Mouse (Mus musculus): ENCODE data around the gene Foxred2. TPM values are rescaled to one million over a fixed set of nuclear protein-coding genes. Genes with fewer than 3 reads are reported as not detected.

The Foxred2 gene
- total and polyA plus RNA-seq, 3 experiments: 0.39 to 0.96 (median 0.84) TPM

GRCm38 (mm10) chr15:77938516-77938915 lies 18.0 kb downstream of the Foxred2 start:
- DNase-seq: no peak
- Histone ChIP-seq H3K27ac (no peak overlapping the region), H3K9ac (ENCODE audit: low read depth, low read length) (no peak overlapping the region), H3K27me3 (ENCODE audit: control insufficient read depth, insufficient read depth, low read length) (no peaks in the 10 kb centered on the region), H3K79me2 (replicated peaks; ENCODE audit: control insufficient read depth, insufficient read depth, low read length) (no peaks in the 10 kb centered on the region), H3K4me1 (ENCODE audit: control insufficient read depth, insufficient read depth, low read length) (peaks cover 3% of the 10 kb centered on the region), H3K4me3 (no peak overlapping the region), H3K36me3 (ENCODE audit: control insufficient read depth, insufficient read depth, low read length) (no peaks in the 10 kb centered on the region)
- intact Hi-C loops (cut with DNase I): loop anchor here (10.0 kb wide), 1 partner anchor 176 kb away; no protein-coding TSS in a partner anchor
- 69% methylated on average over 5 of the region's 5 CpGs for WGBS
- TF ChIP-seq POLR2A (IDR thresholded peaks at IDR 0.05; ENCODE audit: insufficient read depth, low read depth, low read length) (no peak), CTCF (IDR thresholded peaks at IDR 0.05) (no peak), EP300 (IDR thresholded peaks at IDR 0.05; ENCODE audit: insufficient read depth, low read depth, low read length) (no peak)

- peaks cover 10% of the 10 kb centered on the region for H3K4me1 ChIP-seq (ENCODE audit: control insufficient read depth, insufficient read depth, low read length)
- no peaks in the 10 kb centered on the region for H3K27me3 ChIP-seq (ENCODE audit: control insufficient read depth, insufficient read depth, low read length)
- TF ChIP-seq EP300 (IDR thresholded peaks at IDR 0.05; ENCODE audit: insufficient read depth, low read depth, low read length) (no peak), CTCF (IDR thresholded peaks at IDR 0.05) (no peak), POLR2A (IDR thresholded peaks at IDR 0.05; ENCODE audit: insufficient read depth, low read depth, low read length) (no peak)
- H3K4me3 ChIP-seq: no peak overlapping the region
- H3K79me2 ChIP-seq (replicated peaks; ENCODE audit: control insufficient read depth, insufficient read depth, low read length): no peaks in the 10 kb centered on the region
- intact Hi-C loops (cut with DNase I): loop anchor here (2.0 to 10.0 kb wide), 2 partner anchors 21 to 179 kb away; partner anchors contain the start of gene Foxred2
- no peak for DNase-seq
- H3K27ac ChIP-seq: no peak overlapping the region
- WGBS: 81% methylated on average over 14 of the region's 14 CpGs
- H3K36me3 ChIP-seq (ENCODE audit: control insufficient read depth, insufficient read depth, low read length): no peaks in the 10 kb centered on the region
- no peak overlapping the region for H3K9ac ChIP-seq (ENCODE audit: low read depth, low read length)
These were observed 20.7 kb downstream of the Foxred2 start for GRCm38 (mm10) chr15:77935673-77936375.

DNA sequence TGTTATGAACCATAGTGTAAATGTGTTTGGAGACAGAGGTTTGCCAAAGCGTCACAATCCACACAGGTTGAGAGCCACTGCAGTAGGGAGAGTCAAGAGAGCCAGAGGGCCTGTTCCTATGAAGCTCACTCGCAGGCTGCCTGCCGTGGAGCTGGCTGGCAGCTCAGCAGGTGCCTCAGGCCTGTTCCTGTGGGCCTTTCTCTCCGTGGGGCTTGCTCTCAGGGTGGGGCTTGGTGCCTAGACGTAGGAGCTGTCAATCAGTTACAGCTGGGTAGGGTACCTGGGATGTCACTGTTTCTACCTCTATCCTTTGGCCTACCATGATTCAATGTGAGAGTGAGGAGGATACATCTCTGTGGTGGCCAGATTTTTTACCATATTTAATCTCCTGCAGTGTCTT lies 21.6 kb downstream of the Foxred2 start:
- Histone ChIP-seq H3K27ac (no peak overlapping the region), H3K4me3 (no peak overlapping the region), H3K27me3 (ENCODE audit: control insufficient read depth, insufficient read depth, low read length) (no peaks in the 10 kb centered on the region), H3K4me1 (ENCODE audit: control insufficient read depth, insufficient read depth, low read length) (peaks cover 10% of the 10 kb centered on the region), H3K36me3 (ENCODE audit: control insufficient read depth, insufficient read depth, low read length) (no peaks in the 10 kb centered on the region), H3K9ac (ENCODE audit: low read depth, low read length) (no peak overlapping the region), H3K79me2 (replicated peaks; ENCODE audit: control insufficient read depth, insufficient read depth, low read length) (no peaks in the 10 kb centered on the region)
- 75% methylated on average over 5 of the region's 5 CpGs for WGBS
- TF ChIP-seq EP300 (IDR thresholded peaks at IDR 0.05; ENCODE audit: insufficient read depth, low read depth, low read length) (no peak), CTCF (IDR thresholded peaks at IDR 0.05) (no peak), POLR2A (IDR thresholded peaks at IDR 0.05; ENCODE audit: insufficient read depth, low read depth, low read length) (no peak)
- intact Hi-C loops (cut with DNase I): loop anchor here (2.0 to 10.0 kb wide), 3 partner anchors 22 to 237 kb away; partner anchors contain the start of genes Foxred2 and Ift27
- no peak for DNase-seq

GRCm38 (mm10) chr15:77934326-77934725 lies 22.2 kb downstream of the Foxred2 start:
- peak; percentile 39 to 58 for DNase-seq
- TF ChIP-seq POLR2A (IDR thresholded peaks at IDR 0.05; ENCODE audit: insufficient read depth, low read depth, low read length) (no peak), CTCF (IDR thresholded peaks at IDR 0.05) (no peak), EP300 (IDR thresholded peaks at IDR 0.05; ENCODE audit: insufficient read depth, low read depth, low read length) (no peak)
- Histone ChIP-seq H3K4me3 (no peak overlapping the region), H3K4me1 (ENCODE audit: control insufficient read depth, insufficient read depth, low read length) (peaks cover 10% of the 10 kb centered on the region), H3K27ac (no peak overlapping the region), H3K27me3 (ENCODE audit: control insufficient read depth, insufficient read depth, low read length) (no peaks in the 10 kb centered on the region), H3K79me2 (replicated peaks; ENCODE audit: control insufficient read depth, insufficient read depth, low read length) (no peaks in the 10 kb centered on the region), H3K36me3 (ENCODE audit: control insufficient read depth, insufficient read depth, low read length) (no peaks in the 10 kb centered on the region), H3K9ac (ENCODE audit: low read depth, low read length) (no peak overlapping the region)
- intact Hi-C loops (cut with DNase I): loop anchor here (2.0 to 10.0 kb wide), 3 partner anchors 22 to 238 kb away; partner anchors contain the start of genes Foxred2 and Ift27
- 61% methylated on average over 11 of the region's 11 CpGs for WGBS

DNA sequence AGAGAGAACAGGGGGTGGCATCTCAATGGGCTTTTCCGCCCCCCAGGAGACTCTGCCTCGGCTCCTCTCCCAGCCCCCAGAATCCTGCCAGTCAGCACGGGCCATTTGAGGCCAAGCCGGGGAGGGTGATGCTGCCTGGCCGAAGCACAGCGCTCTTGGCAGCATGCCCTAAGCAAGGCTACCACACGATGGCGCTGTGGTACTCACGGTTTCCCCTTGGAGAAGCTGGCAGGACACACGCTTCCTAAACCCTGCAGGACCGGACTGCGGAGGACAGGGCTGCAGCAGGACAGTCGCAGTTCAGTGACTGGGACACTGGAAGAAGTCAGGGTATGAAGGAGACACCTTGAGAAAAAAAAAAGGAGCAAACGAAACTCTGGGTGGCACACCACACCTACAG lies 22.8 kb downstream of the Foxred2 start:
- Histone ChIP-seq H3K79me2 (replicated peaks; ENCODE audit: control insufficient read depth, insufficient read depth, low read length) (no peaks in the 10 kb centered on the region), H3K27me3 (ENCODE audit: control insufficient read depth, insufficient read depth, low read length) (no peaks in the 10 kb centered on the region), H3K36me3 (ENCODE audit: control insufficient read depth, insufficient read depth, low read length) (no peaks in the 10 kb centered on the region), H3K4me1 (ENCODE audit: control insufficient read depth, insufficient read depth, low read length) (peaks cover 10% of the 10 kb centered on the region), H3K4me3 (no peak overlapping the region), H3K9ac (ENCODE audit: low read depth, low read length) (peak overlapping the region; percentile 14; the same call in 1 of the 2 replicates), H3K27ac (peak overlapping the region; percentile 51)
- under 1% methylated on average over 14 of the region's 14 CpGs for WGBS
- intact Hi-C loops (cut with DNase I): loop anchor here (2.0 to 10.0 kb wide), 3 partner anchors 23 to 239 kb away; partner anchors contain the start of genes Foxred2 and Ift27
- DNase-seq: peak; percentile 97 to 100
- TF ChIP-seq EP300 (IDR thresholded peaks at IDR 0.05; ENCODE audit: insufficient read depth, low read depth, low read length) (peak; percentile 98), CTCF (IDR thresholded peaks at IDR 0.05) (peak; percentile 91), POLR2A (IDR thresholded peaks at IDR 0.05; ENCODE audit: insufficient read depth, low read depth, low read length) (peak; percentile 55; the same call in 1 of the 2 replicates)

DNA sequence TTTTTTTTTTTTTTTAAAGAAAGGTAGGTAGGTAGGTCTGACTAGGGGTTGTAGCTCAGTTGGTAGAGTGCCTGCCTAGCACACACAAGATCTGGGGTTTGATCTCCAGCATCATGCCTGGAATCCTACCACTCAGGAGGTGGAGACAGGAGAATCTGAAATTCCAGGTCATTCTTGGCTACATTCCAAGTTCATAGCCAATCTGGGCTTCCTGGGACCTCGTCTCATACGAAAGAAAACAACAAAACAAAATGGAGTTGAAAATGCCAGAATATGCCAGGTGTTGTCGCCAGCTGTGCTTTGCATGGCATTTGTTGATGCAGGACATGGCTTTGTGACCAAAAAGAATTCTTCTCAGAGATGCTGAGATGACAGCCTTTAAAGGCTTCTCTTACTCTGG lies 23.3 kb downstream of the Foxred2 start:
- no peak overlapping the region for H3K4me3 ChIP-seq
- no peaks in the 10 kb centered on the region for H3K79me2 ChIP-seq (replicated peaks; ENCODE audit: control insufficient read depth, insufficient read depth, low read length)
- H3K9ac ChIP-seq (ENCODE audit: low read depth, low read length): no peak overlapping the region
- intact Hi-C loops (cut with DNase I): loop anchor here (5.0 to 10.0 kb wide), 2 partner anchors 182 to 239 kb away; partner anchors contain the start of gene Ift27
- TF ChIP-seq POLR2A (IDR thresholded peaks at IDR 0.05; ENCODE audit: insufficient read depth, low read depth, low read length): no peak
- no peak for TF ChIP-seq CTCF (IDR thresholded peaks at IDR 0.05)
- no peak for TF ChIP-seq EP300 (IDR thresholded peaks at IDR 0.05; ENCODE audit: insufficient read depth, low read depth, low read length)
- H3K27me3 ChIP-seq (ENCODE audit: control insufficient read depth, insufficient read depth, low read length): no peaks in the 10 kb centered on the region
- H3K4me1 ChIP-seq (ENCODE audit: control insufficient read depth, insufficient read depth, low read length): peaks cover 10% of the 10 kb centered on the region
- DNase-seq: no peak
- WGBS: 40% methylated on average over 3 of the region's 3 CpGs
- H3K36me3 ChIP-seq (ENCODE audit: control insufficient read depth, insufficient read depth, low read length): no peaks in the 10 kb centered on the region
- H3K27ac ChIP-seq: peak overlapping the region; percentile 51; the same call in 1 of the 2 replicates
